Mouse (Mus musculus) layer of hippocampus, adult 11-12 months (tissue): ENCODE measurements around the gene Mrtfb.

Source experiments
- DNase-seq: peaks from one replicate; pipeline ENCODE4 v3.0.0; 2022; ENCODE audit warnings: low spot score

The Mrtfb gene

DNA sequence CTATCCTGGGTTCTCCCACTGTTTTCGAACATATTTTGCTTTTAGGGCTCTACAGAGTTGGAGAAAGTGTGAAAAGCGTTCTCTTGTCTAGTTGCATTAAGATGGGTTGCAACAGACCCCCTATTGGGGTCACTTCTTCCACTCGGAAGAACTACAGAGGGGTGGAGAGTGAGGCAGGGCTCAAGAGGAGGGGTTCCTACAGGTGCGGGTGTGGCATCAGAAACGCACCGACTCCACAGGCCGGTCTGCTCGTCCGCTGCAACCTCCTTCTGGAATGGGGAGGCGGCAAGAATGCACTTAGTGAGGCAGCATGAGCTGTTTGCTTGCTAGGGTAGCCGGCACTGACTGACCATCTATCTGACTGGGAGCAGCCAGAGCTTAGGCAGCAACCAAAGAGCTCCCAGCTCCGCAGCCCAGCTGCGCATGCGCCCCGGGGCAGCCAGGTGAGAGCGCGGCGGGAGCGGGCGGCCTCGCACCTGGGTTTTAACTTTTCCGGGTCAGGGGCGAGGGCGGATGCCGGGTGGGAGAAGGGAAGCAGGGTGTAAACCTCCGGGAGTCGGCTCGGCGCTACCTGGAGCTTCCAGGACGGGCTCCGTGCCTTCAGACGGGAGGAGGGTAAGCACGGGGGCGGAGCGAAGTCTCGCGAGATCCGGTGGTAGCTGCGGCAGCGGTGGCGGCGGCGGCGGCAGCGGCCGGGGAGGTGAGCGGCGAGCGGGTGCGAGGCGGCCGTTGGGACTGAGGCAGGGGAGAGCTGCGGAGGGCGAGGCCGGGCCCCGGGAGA lies at the start of gene Mrtfb:
TSS of gene Mrtfb (plus strand) at position 627 of the 781 bp plus-strand sequence.
- peak; percentile 88 for DNase-seq

DNA sequence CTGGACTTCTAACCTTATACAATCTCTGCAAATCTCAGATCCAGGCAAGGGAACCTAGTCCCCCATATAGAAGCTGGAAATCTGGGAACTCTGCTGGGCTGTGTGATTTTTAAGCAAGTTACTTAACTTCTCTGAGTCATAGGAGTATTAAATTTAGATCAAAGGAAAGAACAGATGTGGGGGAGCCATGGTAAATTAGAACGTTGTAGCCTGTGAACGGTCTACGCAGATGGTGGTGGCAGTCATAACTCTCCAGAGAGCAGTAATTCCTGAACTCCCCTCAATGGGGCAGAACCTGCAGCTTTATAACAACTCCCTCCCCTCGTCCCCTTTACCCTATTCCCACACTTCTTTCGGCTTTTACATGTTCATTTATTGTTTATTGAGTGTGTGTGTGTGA lies 48.6 kb upstream of the Mrtfb start:
- DNase-seq = no peak

DNA sequence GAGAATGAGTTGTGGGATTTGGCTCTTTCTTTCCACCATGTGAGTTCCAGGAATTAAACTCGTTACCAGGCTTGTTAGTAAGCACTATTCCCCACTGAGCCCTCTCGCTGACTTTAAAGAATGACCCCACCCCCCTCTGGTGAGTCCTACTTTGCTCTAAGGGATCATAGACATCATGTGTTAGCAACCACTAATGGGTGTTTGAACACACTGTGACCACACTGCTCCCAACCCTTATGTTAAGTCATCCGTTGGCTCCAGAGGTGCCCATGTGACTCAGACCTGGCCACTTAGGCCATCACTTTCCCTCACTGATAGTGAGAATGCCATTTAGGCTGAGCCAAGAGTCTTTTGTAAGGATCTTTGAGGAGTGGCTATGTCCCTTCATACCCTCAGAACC lies 48.2 kb upstream of the Mrtfb start:
- no peak for DNase-seq

DNA sequence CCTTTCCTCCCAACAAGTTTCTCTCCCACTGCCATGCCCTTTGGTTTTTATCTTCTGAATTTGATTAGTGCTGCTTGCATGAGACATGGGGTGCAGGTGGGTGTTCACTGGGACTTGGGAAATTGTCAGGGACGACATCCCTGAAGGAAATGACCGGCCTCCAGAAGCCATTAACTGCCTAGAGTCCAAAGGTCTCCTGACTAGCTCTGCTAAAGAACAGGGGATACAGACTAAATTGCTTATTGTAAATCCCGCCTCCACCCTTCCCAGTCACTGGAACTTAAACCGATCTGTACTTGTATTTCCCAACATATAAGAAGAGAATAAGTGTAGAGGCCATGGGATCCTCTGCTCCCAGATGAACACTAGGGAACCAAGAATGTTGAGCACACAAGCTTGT lies 43.5 kb upstream of the Mrtfb start:
- no peak for DNase-seq

DNA sequence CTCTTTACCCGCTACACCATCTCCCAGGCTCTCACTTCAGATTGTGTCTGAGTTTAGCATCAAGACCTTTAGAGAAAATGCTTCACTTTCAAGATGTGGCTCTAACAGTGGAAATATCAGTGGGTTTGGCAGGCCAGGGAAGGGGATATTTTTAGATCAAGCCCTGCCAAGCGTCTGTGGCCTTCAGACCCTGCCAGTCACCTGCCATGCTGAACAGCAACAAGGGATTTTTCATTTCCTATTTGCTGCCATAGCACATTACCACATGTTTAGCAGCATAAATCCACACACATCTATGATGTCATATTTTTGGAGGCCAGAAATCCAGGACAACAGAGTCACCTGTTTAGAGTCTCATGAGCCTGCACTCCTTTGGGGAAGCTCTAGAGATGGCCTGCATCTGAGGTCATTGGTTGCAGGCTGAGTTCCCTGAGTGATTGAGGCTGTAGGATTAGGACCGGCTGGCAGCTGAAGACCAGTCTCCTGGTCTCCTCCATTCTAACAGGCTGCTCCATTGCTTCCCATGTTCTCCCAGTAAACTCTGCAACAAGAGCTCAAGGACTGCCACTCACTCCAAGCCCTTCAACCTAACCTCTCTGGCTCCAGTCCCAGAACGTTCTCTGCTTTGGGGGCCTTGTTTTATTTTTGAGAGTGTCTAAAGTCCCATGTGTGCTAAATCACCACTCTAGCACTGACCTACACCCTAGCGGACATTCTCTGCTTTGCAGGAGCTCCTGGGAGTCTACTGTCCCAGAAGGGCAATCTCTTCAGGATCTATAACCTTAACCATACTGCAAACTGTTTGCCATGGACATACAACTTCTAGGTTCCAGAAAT lies 39.9 kb upstream of the Mrtfb start:
- DNase-seq = no peak

DNA sequence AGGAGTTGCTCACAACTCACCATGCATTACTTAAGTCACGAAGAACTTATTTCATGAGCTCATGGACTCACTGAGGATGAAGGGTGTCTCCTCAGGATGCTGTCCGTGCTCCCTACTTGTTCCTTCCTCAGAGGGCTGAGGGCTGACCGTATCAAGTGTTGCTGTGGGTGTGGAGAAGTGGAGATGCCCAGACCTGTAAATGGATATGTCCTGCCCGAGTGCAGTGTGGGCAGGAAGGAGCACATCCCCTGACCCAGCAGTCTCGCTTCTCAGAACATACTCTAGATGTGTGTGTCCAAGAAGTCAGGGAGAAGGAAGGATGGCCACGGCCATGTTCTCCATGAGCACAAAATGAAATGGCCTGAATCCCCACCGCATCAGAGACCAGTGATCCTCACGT lies 38.3 kb upstream of the Mrtfb start:
- no peak for DNase-seq

DNA sequence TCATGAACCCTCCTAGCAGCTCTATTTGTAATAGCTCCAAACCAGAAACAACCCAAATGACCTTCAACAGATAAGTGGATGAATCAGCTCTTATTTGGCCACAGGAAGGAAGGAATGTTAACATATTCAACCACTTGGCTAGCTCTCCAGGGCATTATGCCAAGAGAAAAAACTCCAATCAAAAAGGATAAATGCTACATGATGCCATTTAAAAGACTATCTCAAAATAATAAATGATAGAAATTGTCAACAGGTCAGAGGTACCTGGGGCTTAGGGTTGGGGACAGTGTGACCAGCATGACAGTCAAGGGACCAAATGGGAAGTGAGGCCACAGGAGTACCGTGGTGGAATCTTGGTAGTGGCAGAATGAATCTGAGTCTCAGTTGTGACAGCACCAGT lies 34.8 kb upstream of the Mrtfb start:
- no peak for DNase-seq

DNA sequence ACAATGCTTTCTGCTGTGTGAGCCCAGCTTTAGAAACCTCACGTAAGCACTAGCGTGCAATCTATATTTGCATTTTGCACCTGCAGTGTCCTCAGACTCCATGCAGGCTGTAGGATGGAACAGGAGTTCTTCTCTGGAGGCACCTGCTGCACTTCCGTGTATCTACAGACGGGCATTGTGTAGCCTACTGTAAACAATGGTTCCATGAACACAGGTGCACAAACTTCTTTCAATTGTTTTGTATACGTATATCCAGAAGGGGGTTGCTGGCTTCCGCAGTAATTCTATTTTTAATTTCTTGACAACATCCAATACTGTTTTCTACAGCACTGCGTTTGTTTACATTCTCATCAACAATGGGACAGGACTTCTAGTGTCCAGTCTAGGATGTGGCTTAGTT lies 24.2 kb upstream of the Mrtfb start:
- no peak for DNase-seq

DNA sequence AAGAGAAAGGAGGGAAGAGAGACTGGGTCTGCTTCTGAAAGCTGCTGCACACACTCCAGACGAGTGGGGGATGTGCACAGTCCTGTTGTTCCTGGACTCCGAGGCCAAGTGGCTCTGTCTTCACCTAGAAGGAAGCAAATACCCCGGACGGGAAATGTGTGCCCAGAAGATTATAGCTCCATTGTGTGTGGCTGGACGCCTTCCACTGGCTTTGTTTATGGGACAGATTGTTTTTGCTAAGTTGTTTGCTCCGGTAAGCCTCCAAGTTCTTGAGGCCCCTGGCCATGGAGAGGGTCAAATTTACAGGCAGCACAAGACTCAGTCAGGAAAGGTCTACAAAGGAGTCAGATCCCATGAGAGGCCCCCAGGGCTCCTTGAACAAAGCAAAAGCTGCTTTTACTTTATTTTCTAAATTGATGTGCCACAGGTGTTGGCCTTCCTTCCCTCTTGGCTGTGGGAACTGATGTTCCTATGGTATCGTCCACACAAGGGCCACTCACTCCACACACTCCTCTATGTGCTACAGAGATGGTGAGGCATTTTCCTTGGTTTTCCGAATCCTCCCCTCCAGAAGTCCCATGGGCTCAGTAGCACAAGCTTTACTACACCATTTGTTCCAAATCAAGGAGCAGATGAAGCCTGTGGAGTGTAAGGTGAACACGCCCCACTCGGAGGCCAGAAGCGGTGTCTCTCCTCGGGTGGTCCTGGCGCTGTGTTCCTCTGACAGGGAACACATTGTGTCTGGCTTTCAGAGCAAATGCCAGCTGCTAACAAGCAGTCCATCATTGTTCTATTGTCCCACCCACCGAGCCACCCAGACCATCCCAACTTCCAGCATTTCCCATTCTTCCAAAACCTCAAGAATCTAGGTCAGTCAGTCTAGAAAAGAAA lies 23.1 kb upstream of the Mrtfb start:
- DNase-seq = no peak

DNA sequence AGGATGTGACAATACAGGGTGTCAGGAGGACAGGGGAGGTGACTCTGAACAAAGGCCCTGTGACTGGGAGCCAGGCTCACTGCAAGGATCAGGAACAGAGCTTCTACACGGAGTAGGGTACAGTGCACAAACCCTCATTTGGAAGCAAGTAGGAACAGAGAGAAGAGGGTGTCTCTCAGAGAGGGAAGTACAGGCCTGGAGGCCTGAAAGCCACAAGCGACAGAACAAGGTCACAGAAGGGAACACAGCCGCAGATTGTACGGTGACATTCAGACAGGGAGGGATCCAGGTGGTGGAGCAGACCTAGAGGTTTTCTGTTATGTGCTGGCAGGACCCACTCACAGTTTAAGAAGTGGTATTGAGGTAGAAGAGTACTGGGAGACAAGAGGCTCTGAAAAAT lies 17.2 kb upstream of the Mrtfb start:
- no peak for DNase-seq

DNA sequence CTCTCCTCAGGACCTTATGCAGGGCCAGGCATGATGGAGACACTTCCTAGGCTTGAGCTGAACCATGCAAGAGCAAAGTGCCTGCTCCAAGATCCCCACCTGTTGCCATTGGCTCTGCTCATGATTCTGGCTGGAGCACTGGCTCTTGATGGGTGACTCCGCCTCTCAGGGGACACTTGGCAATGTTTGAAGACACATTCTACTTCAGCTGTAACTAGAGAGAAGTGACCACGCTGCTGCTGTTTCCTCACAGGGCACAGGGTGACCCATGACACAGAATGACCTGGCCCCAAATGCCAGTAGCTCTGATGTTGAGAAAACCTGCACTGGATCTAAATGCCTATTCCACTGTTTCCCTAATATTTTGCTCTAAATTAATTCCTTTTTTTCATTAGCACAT lies 16.7 kb upstream of the Mrtfb start:
- DNase-seq = no peak

DNA sequence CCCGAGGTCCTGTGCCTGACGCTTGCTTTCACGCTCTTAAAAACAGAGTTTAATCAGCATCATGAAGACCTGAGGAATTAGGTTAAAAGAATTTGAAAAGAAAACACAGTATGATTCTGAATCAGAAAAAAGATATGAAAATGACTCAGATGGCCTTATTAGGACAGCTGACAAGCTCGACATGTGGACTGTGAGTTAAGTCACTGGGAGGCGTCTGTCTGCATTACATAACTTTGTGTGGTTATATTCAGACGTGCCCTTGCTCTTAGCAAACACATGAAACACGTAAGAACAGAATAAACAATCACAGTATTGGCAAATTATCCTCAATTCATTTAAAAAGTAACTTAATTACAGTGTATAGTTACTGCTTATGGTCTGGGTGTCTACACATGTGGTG lies 16.0 kb upstream of the Mrtfb start:
- DNase-seq = no peak

DNA sequence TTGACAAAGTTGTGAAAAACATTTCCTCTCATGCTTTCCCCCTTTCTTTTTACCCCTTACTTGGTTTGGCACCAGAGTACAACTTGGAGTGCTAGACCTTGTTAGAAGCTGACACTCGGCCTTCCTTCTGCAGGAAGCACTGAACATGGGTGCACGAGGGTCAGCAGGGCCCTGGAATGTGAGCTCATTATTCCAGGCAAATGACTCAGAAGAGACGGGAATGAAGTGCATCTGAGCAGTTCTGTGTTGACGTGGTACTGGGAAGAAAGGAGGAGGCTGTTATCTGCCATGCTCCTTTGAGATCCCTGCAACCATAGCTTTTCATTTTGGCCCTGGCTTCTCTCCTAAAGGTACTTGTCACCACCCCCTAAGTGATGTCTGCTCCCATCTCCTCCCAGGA lies 10.6 kb upstream of the Mrtfb start:
- DNase-seq = no peak

DNA sequence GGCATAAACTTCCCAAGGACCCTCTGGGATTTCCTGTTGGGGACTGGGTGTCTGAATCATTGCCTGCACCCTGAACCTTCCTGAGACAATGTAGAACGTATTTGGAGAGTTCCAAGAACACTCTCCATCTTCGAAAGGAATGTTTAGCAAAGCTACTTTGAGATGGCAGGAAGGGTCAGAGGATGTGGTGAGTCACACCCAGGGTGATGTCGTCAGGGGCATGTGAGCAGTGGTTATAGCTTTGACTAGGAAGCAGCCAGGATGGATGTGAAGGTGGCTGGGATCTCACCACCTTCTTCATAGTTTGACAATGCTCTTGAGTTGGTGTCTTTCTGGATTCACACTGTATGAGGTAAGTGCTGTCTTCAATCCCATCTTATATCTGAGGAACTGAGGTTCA lies 9.4 kb upstream of the Mrtfb start:
- no peak for DNase-seq

DNA sequence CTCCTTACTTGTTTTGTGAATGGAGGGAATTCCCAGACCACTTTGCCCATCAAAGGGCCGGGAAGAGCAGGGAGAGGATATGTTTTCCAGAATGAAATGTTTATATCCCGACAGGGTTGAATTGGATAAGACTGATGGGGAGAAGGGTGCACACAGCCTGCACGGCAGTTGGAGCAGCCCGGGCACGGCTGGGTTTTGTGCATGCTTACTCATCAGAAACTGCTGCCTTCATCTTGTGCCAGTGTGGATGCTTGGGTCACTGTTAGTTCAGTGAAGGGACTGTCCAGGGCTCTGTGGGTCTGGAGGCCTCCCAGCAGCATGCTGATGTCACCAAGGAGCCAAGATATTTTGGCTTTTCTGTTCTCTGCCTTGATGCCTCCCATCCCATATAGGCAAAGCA lies 6.2 kb upstream of the Mrtfb start:
- no peak for DNase-seq

DNA sequence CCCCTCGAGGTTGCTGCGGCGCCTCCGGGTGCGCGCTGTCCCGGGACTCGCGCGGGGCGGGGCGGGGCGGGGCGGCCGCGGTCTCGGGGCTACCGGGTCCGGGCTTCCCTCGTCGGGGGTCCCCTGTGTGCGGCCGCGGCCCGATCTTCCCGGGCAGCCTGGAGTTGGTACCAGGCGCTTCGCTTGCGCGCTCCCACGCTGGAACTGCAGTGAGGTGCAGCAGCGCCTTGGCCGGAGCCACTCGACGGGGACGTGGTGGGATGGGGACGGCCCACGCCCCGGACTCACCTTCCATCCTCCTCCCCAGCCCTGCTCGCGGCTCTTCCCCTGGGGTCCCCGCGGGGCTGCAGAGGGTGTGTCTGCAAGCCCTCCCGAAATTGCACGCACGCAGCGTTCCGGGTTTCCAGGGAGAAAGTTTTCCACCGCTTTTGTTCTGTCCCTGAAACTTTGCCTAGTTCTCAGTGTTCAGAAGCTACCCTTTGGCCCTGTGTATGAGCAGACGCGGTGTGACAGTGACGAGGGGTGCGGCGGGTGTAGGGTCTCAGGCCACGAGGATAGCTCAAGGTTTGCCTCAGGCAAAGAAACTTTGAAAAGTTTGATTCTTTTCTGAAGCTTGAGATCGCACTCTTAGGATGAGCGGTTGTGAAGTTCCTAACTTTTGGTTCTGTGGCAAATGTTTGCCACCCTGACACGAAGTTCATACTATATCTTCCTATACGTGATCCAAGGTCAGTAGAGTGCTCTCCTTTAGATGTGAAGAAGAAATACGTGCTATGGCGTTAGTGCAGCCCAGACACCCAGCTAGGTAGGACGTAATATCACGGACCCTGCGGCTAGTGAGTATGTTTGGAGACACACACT lies 616 bp downstream of the Mrtfb start:
- peak; percentile 27 for DNase-seq

DNA sequence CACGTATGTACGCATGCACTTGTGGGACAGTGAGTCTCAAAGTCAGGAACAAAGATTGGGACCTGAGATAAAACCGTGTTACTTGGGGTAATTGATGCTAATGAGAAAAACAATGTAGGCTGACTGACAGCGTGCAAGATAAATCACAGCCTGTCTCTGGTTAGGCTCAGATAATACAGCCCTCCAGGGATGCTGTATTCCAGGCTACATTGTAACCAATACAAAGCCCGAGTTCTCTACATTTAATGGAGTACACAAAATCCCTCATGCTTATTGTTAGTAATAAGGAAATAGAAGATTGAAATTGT lies 1.2 kb downstream of the Mrtfb start:
- DNase-seq = no peak

DNA sequence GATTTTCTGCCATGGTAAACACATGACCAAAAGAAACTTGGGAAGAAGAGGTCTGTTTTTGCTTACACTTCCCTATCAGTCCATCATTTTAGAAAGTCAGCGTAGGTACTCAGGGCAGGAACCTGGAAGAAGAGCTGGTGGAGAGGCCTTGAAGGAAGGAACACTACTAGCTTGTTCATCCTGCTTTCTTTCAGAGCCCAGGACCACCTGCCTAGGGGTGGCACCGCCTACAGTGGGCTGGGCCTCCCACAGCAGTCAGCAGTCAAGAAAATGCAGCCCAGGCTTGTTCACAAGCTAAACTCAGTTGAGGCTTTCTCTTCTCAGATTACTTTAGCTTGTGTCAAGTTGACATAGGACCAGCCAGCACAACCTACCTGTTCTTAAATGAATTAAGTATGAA lies 2.7 kb downstream of the Mrtfb start:
- no peak for DNase-seq

DNA sequence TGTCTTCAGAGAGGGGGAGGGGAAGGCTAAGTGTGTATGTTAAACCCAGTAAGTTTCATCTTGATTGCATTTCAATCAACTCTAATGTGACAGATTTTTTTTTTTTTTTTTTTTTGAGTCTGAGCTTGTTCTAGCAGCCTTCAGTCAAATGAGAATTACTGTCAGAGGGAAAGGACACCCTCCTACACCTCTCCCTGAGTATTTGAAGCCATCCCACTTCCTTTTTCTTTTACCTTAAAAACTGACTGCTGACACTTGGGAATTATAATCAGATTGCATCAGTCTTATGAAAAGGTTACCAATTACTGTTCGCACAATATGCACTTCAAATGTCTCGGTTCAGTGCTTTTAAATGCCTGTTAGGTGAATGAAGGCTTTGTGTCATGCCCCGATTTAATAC lies 10.0 kb downstream of the Mrtfb start:
- DNase-seq = no peak

DNA sequence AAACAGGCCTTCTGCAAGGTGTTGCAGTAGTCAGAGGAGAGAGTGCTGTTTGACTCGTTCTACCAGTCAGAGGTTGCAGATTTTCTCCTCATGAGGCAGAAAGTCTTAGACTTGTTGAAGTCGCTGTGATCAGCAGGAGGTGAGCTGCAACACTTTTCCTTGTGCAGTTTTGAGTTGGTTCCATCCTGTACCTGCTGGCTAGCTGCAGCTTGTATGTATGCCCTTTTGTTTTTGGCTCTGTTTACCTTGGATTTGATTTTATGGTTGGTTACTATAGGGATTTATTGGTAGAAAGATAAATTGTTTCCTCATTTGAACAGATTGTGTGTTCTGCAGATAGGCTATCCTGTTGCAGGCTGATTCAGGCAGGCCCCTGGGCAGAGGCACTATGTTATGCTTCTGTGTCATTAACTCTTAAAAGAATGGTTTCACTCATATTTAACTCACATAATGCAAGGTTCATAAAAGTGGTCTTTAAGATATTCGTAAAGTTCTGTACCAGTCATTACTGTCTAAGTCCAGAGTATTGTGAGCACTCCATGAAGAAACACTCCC lies 11.1 kb downstream of the Mrtfb start:
- DNase-seq = no peak

DNA sequence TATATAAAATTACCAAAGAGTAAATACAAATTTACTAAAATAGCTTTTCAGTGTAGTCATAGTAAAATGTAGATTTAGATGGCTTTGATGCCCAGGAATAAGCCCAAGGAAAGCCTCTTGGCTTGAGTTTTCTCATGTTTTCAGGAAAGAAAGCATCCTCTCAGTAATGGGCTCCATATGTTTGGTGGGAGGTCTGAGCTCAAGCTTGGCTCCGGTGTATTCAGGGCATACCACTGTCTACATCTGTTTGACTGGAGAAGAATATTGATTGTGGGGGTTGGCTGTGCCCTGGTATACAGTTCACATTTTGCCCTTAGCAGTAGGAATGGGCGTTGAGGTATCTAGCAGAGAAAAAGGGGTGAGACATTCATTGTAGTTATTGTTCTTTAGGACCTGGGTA lies 13.1 kb downstream of the Mrtfb start:
- no peak for DNase-seq

DNA sequence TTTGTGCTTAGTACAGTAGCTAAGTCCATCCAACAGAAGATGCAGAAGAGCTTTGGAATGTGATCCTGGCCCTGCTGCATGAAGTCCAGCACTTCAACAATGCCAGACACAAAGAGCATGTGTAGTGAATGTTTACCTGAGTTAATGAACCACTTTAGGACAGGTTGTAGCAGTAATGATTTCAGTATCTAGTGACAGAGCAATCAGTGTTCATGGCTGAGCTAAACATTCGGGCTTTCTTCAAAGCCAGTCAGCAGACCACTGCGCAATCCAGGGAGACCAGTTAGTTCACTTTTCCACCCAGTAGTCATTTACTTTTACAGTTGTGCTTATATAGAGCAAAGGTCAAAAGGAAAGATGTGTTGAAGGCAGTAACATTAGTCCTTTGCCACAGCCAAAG lies 20.0 kb downstream of the Mrtfb start:
- DNase-seq = no peak
